Mouse (Mus musculus): Measurements from ENCODE around the gene Samd4b. TPM values are rescaled to one million over a fixed set of nuclear protein-coding genes. Genes with fewer than 3 reads are reported as not detected.

The Samd4b gene
- total RNA-seq, 2 experiments from 2014 or later: 7.2 to 26.2 TPM

DNA sequence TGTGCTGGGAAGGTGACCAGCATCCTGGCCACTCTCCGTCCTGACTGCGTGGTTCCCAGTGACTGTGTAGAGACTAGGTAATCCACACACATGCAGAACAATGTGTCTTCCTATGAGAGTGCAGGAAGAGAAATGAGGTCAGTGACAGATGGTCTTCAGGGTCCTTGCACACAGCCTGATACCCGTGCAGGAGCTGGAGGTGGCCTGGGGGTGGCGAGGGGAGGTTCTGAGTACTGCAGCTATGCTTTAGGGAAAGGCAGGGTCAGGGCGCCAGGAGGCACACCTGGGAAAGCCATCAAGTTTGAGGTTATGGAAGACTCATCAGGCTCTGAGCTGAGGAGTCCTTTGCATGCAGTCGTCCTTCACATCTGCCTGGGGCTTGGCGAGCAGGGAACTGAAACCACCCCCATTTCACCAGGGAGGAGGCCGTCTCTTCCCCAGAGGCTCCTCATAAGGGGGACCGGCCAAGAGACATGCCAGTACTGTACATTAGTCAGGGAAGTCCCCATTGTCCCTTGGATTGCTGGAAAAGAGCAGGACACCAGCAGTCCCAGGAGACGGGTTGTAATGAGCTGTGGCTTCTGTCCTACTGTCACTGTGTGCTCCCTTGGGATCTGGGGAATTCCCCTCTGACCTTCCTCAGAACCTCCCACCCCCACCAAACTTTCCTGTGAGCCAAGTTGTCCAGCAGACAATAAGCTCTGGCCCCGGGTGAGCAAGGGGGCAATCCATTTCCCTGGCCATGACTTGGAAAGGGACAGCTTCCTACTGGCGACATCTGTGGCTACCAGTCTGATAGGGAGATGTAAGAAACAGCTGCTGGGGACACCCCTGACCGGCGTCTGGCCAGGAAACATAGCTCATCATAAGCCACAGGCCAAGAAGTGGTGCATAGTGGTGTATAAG lies 4.5 kb downstream of the Samd4b start:
- no peak for ATAC-seq (replicated peaks; ENCODE audit: low FRiP score, low TSS enrichment, poor library complexity, severe bottlenecking)

DNA sequence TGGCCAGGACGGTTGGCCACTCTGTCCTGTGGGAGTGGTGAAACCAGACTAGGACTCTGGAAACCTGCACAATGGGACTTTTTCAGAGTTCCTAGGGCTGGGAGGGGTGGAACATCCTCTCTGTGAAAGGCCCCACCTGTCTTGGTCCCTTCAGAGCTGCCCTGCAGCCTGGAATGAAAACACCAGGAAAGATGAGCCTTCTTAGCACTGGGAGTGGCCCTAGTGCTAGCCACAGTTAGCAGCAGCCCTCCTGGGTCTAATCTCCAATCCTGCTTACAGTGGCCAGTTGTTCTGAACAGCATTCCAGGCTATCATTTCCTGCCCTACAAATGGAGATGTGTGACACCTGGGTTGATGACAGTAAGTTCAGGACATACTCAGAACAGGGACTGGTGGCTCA lies 6.1 kb downstream of the Samd4b start:
- ATAC-seq (replicated peaks; ENCODE audit: low FRiP score, low TSS enrichment, poor library complexity, severe bottlenecking): no peak

DNA sequence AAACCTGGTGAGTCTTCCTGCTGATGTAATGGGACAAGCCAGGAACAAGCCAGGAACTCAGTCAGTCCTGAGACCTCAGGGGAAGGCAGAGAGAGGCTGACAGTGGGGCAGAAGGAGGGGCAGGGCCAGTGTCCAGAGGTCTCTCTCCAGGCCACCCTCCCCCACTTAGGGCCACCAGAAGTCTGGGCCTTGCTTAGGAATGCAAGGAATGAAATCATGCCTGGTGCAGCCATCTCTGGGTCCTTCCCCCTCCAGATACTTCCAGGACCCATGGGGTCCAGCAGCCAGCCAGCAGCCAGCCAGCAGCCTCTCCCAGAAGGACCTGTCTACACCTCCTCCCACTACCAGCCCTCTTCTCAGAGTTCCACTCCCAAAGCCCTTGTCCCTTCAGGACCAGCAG lies 10.3 kb downstream of the Samd4b start:
- ATAC-seq (replicated peaks; ENCODE audit: low FRiP score, low TSS enrichment, poor library complexity, severe bottlenecking): no peak

DNA sequence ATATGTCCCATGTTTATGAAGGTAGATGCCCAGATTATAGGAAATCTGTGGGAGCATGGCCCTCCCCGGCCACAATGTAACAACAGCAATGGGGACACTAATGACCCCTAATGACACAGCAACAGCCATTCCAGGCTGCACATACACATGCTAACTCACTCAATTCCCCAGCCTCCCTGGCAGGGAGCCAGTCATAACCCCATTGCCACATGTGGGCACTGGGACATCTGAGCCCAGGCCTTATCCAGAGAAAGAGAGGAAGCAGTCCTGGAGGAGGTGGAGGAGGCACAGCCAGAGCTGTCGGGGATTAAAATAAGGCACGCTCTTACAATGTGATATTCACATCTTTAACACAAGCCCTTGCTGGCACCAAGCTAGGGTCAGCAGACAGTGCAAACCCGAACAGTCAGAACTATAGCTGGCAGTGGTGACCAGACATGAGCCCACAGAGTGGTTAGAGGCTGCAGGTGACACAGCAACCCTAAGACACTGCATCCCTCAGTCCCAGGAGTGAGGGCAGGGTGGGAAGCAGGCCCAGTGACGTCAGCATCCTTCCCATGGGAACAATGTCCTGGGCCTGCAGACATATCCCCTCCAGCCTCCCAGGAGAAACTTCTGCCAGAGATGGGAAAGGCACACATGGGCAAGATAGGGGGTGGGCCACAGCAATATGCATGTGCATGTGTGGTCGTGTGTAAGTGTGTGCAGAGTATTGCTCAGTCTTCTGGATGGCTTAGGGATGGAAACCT lies 11.1 kb downstream of the Samd4b start:
- ATAC-seq (replicated peaks; ENCODE audit: low FRiP score, low TSS enrichment, poor library complexity, severe bottlenecking): no peak

DNA sequence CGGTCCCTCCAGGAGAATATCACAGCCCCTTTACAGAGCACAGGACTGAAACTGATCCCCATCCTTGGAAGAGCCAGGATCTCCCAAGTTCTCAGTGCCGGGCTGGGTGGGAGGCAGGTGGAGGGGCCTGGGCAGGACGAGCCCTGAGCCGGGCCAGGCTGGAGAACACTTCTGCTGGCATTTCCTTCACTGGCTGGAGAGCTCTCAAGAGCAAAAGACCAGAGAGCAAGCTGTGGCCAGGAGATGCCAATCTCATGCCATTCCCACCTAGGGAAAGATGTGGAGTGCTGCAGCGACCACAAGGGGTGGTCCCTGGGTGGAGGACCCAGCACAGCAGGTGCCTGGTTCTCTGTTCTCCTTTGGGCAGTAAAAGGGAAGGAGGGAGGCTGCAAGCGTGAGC lies 12.9 kb downstream of the Samd4b start:
- ATAC-seq (replicated peaks; ENCODE audit: low FRiP score, low TSS enrichment, poor library complexity, severe bottlenecking): no peak

DNA sequence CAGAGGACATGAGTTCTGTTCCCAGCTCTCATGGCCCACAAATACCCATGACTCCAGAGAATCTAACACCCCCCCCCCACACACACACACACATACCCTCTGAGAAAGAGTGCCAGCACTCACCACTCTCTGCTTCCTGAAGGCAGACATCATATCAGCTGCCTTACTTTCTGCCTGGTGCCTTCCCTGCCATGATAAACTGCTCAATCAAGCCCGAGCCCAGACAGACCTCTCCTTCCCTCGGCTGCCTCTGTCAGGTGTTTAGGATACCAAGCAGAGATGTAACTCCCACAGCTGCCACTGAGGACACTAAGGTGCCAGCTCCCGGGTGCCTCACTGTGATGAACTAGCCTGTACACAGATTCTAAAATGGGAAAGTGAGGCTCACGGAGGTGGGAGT lies 13.5 kb downstream of the Samd4b start:
- peak; percentile 69 for ATAC-seq (replicated peaks; ENCODE audit: low FRiP score, low TSS enrichment, poor library complexity, severe bottlenecking)

DNA sequence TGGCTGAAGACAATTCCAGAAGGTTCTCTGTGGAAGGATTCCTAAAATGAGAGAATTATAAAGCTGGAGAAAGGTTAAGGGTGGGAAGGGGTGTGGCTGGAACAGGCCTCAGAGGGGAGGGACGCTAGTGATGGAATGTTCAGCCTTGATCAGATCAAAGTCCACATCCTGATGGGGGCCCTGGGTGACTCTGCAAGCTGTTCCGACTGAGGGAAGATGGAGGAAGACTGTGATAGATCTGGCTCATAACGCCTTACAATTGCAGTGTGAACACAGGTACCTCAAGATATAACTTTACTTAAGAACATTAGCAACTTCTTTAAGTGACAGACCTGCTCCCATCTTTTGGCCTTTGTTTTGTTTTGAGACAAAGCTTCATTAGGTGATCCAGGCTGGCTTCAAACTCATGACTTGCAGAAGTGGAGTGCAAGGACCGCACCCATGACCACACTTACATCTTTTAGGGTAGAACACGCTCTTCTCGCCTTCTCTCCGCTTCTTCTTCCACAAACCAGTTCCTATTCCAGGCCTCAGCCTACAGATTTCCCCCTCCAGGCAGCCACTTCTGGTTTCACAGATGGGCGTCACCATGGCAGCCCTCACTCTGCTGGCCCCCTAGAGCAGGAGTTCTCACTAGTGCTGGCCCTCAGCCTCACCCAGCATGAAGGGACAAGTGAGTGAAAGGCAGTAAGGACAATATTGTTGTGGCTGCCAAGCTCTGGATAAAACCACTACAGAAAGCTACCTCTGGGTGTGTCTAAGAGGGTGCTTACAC lies 14.2 kb downstream of the Samd4b start:
- ATAC-seq (replicated peaks; ENCODE audit: low FRiP score, low TSS enrichment, poor library complexity, severe bottlenecking): no peak

DNA sequence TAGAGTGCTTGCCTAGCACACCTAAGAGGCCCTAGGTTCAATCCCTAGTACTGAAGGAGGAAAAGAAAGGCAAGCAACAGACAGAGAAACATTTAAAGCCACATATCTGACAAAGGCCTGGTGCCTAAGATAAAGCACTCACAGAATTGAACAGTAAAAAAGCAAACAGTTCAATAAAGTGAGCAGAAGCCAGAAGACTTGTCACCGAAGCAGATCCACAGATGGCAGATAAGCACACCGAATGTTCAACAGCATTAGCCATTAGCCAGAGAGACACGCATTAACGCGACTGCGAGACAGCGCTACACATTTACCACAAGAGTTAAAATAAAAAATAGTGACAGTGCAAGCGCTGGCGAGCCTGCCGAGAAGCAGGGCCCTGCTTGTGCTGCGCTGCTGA lies 15.1 kb downstream of the Samd4b start:
- ATAC-seq (replicated peaks; ENCODE audit: low FRiP score, low TSS enrichment, poor library complexity, severe bottlenecking): peak; percentile 31

DNA sequence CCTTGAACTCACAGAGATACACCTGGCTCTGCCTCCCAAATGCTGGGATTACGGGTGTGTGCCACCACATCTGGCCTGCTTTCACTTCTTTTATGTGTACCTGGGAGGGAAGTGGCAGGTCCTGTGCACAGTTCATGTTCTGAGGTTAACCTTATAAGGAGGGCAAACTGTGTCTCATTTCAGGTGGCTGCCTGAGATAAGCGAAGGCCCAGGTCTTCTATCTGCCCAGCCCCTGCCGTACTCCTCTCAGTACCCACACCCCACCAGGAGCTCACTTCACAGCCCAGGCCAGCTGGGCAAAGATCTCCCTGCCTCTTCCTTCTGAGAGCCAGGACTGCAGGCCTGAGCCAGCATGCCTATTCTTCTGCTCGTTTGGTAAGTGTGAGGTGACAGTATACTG lies 16.2 kb downstream of the Samd4b start:
- peak; percentile 69 for ATAC-seq (replicated peaks; ENCODE audit: low FRiP score, low TSS enrichment, poor library complexity, severe bottlenecking)

DNA sequence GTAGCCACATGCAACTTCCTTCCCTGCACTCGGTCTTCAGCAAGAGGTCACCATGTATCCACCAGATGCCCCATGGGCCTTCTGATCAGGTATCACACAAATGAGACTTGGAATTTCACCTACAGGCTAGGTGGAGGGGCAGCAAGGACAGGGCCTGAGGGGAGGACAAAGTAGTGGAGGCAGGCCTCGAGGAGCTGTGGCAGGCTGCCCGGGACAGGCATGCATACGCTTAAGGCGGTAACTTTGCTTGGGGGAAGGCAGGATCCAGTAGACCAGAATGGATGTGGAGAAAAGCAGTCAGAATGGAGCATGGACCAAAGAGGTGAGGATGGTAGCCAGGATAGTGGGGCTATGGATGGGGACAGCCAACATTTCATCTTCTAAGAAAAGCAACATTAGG lies 18.1 kb downstream of the Samd4b start:
- ATAC-seq (replicated peaks; ENCODE audit: low FRiP score, low TSS enrichment, poor library complexity, severe bottlenecking): no peak

DNA sequence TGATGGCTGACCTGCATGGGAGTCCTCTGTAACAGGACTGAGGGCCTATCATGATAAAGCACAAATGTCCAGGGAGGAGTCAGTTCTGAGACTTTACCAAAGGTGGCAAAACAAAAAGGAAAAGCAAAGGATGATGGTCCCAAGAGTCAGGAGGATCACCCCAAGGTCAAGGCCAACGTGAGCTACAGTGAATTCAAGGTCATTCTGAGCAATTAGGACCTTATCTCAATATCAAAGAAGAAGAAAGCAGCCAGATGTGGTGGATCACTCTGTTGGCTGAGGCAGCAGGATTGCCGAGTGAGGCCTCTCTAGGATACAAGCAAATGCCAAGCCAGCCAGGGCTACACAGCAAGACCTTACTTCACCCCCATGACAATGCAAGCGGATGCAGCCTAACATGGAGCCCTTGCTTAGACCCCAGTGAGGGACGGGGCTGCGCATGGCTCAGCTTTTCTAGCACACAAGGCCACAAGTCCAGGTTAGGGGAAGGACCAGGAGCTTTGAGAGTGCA lies 19.3 kb downstream of the Samd4b start:
- ATAC-seq (replicated peaks; ENCODE audit: low FRiP score, low TSS enrichment, poor library complexity, severe bottlenecking): no peak

DNA sequence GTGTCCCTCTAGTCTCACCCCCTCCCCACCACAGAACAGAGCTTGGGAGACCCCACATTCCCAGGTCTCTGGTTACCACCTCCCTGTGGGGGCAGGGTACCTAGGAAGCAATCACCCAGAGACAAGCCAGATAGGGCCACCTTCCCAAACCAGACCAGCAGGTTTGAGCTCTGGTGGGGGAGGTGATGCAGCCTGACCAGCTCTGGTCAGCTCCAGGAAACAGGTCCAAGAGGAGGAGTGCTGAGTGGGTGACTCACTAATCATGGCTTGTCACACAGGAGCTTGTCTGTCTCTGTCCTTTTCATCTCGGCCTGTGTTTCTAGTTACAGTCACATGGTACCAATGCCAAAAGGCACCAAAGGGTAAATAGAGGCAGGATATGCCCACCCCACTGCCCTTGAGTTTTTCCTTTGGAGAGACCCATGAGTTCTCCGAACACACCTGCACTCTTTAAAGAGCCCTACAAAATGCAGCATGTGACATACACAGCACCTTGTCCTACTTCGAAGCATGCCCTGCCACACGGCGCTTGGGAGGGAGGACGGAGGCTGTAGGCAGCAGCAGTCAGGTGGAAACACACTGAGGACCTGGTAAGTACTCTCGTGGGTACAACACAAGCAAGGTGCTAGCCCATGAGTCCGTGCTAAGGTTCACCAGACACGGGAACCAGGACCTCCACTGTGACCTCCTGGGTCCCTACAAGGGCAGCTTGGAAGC lies 20.0 kb downstream of the Samd4b start:
- ATAC-seq (replicated peaks; ENCODE audit: low FRiP score, low TSS enrichment, poor library complexity, severe bottlenecking): no peak

DNA sequence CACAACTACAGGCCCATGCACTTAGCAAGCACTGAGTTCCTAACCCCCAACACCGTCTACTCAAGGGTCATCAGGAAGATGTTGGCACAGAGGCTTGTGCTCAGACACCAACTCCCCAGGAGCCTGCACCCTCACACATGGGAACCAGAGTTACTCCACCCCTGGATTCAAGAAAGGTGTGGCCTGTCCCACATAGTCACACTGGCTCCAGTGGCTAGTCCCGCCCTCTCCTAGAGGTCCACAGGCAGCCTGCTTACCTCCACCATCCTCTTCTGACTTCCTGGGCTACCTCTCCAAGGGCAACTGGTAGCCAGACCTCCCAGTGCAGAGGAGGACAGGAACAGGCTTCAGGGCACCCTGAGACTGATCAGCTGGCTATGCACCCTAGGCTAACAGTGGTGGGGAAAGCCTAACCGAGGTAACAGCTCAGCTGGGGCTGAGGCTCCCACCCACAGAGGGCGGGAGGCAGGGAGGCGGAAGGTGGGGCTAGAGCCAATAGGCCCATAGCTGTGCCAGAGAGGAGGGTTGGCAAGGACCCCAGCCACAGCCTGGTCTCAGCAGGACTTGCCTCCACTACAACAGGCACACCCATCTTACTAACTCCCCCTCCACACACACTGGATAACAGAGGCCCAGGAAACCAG lies 21.6 kb downstream of the Samd4b start:
- peak; percentile 73 for ATAC-seq (replicated peaks; ENCODE audit: low FRiP score, low TSS enrichment, poor library complexity, severe bottlenecking)

DNA sequence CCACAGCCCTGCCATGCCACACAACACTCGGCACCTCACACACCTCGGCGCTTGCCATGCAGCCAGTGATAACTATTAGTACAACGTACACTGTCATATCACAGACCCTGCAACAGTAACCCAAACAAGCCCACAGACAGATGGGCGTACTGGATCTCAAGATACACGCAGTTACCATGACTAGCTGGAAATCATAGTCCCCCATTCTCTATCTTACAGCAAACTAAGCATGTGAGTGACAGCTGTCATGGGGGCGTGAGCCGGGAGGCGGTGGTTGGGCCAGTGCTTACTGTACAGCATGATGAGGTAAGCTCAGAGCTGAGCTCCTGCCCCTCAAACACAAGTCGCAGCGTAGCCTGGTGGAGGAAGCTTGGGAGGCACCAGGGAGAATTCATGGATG lies 22.3 kb downstream of the Samd4b start:
- ATAC-seq (replicated peaks; ENCODE audit: low FRiP score, low TSS enrichment, poor library complexity, severe bottlenecking): peak; percentile 62

DNA sequence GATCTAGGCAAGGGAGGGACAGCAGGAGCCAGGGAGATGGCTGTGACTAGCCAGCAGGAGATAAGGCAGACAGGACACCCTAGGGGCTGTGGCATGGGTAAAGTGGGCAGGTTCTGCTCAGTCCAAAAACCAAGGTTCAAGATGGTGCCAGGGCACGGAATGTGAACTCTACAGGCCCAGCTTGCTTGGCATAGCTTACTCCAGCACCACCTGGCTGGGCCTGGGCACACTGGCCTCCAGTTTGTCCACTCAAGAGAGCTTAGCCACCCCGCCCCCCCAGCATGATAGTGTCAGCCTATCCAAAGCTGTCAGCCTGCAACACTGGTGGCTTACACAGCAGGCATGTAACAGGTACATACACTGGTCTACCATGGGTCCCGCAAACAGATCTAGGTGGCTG lies 24.7 kb downstream of the Samd4b start:
- no peak for ATAC-seq (replicated peaks; ENCODE audit: low FRiP score, low TSS enrichment, poor library complexity, severe bottlenecking)

DNA sequence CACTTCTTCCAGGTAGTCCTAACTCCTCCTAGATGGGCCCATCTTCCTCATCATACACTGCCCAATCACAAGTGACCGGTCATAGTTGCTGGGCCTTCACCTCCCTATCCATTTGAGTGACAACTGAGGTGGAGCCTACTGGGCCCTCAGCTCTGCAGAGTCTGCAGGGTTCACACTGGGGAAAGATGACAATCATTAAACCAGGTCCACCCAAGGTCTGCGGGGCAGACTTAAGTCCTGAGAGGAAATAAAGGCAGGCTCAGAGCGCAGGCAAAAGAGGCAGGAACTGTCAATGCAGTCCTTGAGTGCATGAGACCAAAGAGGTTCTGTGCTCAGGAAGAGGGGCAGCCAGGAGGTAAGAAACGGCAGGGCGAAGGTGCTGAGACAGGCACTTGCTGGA lies 25.3 kb downstream of the Samd4b start:
- no peak for ATAC-seq (replicated peaks; ENCODE audit: low FRiP score, low TSS enrichment, poor library complexity, severe bottlenecking)

DNA sequence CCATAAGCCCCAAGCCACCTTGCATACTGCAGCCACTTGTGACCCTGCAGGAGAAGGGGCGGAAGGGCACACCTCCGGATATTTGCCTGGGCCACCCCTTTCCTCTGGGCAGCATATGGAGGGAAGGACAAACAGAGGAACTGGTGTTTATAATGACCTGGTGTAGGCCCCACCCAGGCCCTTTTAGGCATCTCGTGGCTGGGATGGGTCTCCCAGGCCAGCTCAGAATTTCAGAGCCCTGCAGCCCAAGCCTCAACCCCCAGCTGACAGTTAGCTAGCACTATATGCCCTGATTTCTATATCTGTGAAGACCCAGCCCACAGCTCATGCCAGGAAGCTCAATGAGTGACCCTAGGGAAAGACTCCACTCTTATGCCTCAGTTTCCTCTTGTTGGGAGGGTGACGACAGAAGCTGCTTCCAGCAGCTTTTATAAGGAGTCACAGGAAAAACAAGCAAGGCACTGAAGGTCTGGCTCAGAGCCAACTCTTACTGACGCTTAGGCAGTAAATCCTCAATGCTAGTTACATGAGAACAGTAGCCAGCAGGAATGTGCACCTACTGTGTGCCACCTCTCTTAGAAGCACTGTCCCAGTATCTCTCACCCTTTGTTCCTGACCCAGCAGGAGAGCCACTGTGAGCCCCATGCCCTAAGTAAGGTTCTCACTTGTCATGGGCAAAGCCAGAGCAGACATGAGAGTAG lies 26.8 kb downstream of the Samd4b start:
- no peak for ATAC-seq (replicated peaks; ENCODE audit: low FRiP score, low TSS enrichment, poor library complexity, severe bottlenecking)

DNA sequence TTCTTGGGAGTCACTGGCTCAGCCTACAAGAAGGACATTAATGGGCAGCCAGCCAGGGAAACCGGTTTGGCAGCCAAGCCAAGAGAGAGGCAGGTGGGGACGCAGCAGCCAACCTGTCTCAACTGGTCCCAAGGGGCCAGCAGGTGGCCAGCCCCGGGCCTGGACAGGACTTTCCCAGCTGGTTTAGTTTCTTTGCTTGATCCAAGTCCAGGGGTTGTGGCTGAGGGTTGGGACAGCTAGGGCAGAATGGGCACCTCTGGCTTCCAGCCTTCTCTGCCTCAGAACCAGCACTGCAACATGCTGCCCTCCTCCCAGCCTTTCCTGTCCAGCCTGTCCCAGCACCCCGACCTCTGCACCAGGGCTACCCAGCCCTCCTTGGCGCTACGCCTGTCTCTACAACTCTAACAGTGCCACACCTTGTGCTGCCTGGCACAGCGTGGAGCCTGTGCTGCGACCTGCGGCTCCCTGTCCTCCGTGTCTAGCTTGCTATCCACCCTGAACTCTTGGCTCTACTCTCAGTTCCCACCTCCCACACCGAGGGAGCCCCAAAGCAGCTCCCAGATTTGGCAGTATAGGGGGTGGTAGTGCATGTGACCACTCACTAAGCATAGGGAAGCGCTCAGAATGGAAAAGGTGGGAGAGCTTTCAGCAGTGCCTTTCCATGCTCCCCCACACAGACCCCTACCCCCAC lies 27.5 kb downstream of the Samd4b start:
- 0 out of 2 replicates have a peak, but pooled peaks have one; percentile 18 for ATAC-seq (replicated peaks; ENCODE audit: low FRiP score, low TSS enrichment, poor library complexity, severe bottlenecking)

Measured in megakaryocyte-erythroid progenitor cell, adult 5-6 weeks (primary cell).